ENCODE assay signal across 27 mouse cellular contexts in genomic region chr15:10558465-10558864, GRCm38 (mm10). TPM values are rescaled to one million over a fixed set of nuclear protein-coding genes. Genes with fewer than 3 reads are reported as not detected.
DNase-seq lines count a peak whose midpoint lies in the region; TF ChIP-seq lines count a peak whose summit lies in the region.
"Had no signal": no experiment of that assay in that cellular context is flagged by ENCODE, and none has a peak within 500 bp of the region (broad histone marks: within the 10 kb centered on the region; RNA-seq: fewer than 3 reads in every experiment).

TSS of gene Ttc23l (minus strand) at chr15:10558668.

- TF ChIP-seq CTCF in cerebellum, adult 2 months (IDR thresholded peaks at IDR 0.05; ENCODE audit: borderline replicate concordance, insufficient read depth, low read depth, low read length), result no peak

- TF ChIP-seq POLR2A in cerebellum, adult 2 months (IDR thresholded peaks at IDR 0.05; ENCODE audit: borderline replicate concordance, insufficient read depth, low read length), result no peak

- H3K4me1 ChIP-seq in ES-E14 (ENCODE audit: control insufficient read depth in 2 of 2, insufficient read depth in 2 of 2, low read length in 2 of 2, poor library complexity in 1 of 2), result peaks cover 0 to 3% of the 10 kb centered on the region in 2 experiments; a peak in 1 of 4 replicates
- no peaks in the 10 kb centered on the region for H3K4me1 ChIP-seq in limb, embryonic 10.5 days
- no peaks in the 10 kb centered on the region for H3K4me1 ChIP-seq in cerebellum, adult 2 months (ENCODE audit: control insufficient read depth, insufficient read depth, low read length)
- H3K4me1 ChIP-seq: forebrain, embryonic 13.5 days; forebrain, embryonic 15.5 days had no signal

- no peak within 1 kb of the TSS for H3K9ac ChIP-seq in ES-E14 (ENCODE audit: insufficient read depth, low read depth, low read length, poor library complexity, severe bottlenecking)
- H3K9ac ChIP-seq: forebrain, embryonic 13.5 days; forebrain, embryonic 15.5 days; forebrain, postnatal 0 days had no signal

- 89% methylated on average over 13 of the region's 13 CpGs for WGBS in limb, embryonic 10.5 days
- WGBS in cerebellum, adult 2 months, result 73% methylated on average over 13 of the region's 13 CpGs

- DNase-seq in heart, adult 11 months, result peak; percentile 43
- no peak for DNase-seq in heart, adult 9 months (ENCODE audit: low spot score in 2 of 2)
- DNase-seq in ES-E14 (ENCODE audit: low read depth, low spot score) (no peak), R1 (ENCODE audit: low read depth, low spot score) (peak; percentile 54)
- no peak for DNase-seq in limb, embryonic 10.5 days (ENCODE audit: low spot score)
- no peak for DNase-seq in thymus, postnatal 10 days (ENCODE audit: low spot score in 2 of 2)
- no peak for DNase-seq in cerebellum, adult 2 months
- DNase-seq: adrenal gland, adult 8-10 months; adrenal gland, postnatal 14 days; cerebellum, adult 11 months; cerebellum, adult 18-20 months; cerebellum, adult 9-10 months; cerebellum, postnatal 10 days; cerebellum, postnatal 25 days; forebrain, postnatal 0 days had no signal

- in situ Hi-C loops in ES-E14 (cut with MboI; ENCODE audit: low sequenced_read_pairs in 2 of 2, unreplicated experiment in 2 of 2), result no loop called here

- no peaks in the 10 kb centered on the region for H3K27me3 ChIP-seq in limb, embryonic 10.5 days (ENCODE audit: low read depth, poor library complexity, severe bottlenecking)
- no peaks in the 10 kb centered on the region for H3K27me3 ChIP-seq in cerebellum, adult 2 months (ENCODE audit: control insufficient read depth, insufficient read depth, low read length)
- H3K27me3 ChIP-seq: forebrain, embryonic 13.5 days; forebrain, embryonic 15.5 days; Patski had no signal

- no peak within 1 kb of the TSS for H3K4me3 ChIP-seq in ES-E14 (ENCODE audit: insufficient read depth in 1 of 2, low read depth in 1 of 2, low read length in 2 of 2, poor library complexity in 1 of 2, severe bottlenecking in 1 of 2)
- no peak within 1 kb of the TSS for H3K4me3 ChIP-seq in limb, embryonic 10.5 days
- no peak within 1 kb of the TSS for H3K4me3 ChIP-seq in cerebellum, adult 2 months (replicated peaks; ENCODE audit: insufficient read depth, low read depth, low read length)
- H3K4me3 ChIP-seq: forebrain, embryonic 13.5 days; forebrain, embryonic 15.5 days had no signal

- H3K27ac ChIP-seq in ES-E14 (ENCODE audit: insufficient read depth, low read depth, low read length, poor library complexity, severe bottlenecking), result 0 out of 2 replicates have a peak within 1 kb of the TSS, but pooled peaks have one; percentile 19
- peak within 1 kb of the TSS; percentile 42; the same call in 1 of the 2 replicates for H3K27ac ChIP-seq in limb, embryonic 10.5 days
- H3K27ac ChIP-seq in cerebellum, adult 2 months (ENCODE audit: insufficient read depth, low read length), result no peak within 1 kb of the TSS
- H3K27ac ChIP-seq: forebrain, embryonic 13.5 days; forebrain, embryonic 15.5 days had no signal

- no peaks in the 10 kb centered on the region for H3K9me3 ChIP-seq in ES-E14 (ENCODE audit: control insufficient read depth, insufficient read depth, low read depth, low read length)
- no peaks in the 10 kb centered on the region for H3K9me3 ChIP-seq in limb, embryonic 10.5 days (replicated peaks)
- H3K9me3 ChIP-seq: forebrain, embryonic 13.5 days; forebrain, embryonic 15.5 days; G1E had no signal

- H3K36me3 ChIP-seq in ES-E14 (ENCODE audit: control insufficient read depth, insufficient read depth, low read length, poor library complexity, severe bottlenecking), result no peaks in the 10 kb centered on the region
- no peaks in the 10 kb centered on the region for H3K36me3 ChIP-seq in limb, embryonic 10.5 days
- H3K36me3 ChIP-seq: forebrain, embryonic 15.5 days; G1E had no signal

TF ChIP-seq in ES-E14, 5 proteins besides CTCF, POLR2A, EP300 and RAD21:
- TF ChIP-seq ZC3H11A (IDR thresholded peaks at IDR 0.05; ENCODE audit: borderline replicate concordance, low read depth, low read length) (no peak), HCFC1 (IDR thresholded peaks at IDR 0.05; ENCODE audit: borderline replicate concordance, insufficient read depth, low read length) (no peak), CHD2 (IDR thresholded peaks at IDR 0.05; ENCODE audit: low read depth, low read length) (no peak), MAFK (IDR thresholded peaks at IDR 0.05; ENCODE audit: insufficient read depth, low read depth, low read length) (no peak), ZNF384 (IDR thresholded peaks at IDR 0.05; ENCODE audit: low read depth, low read length) (no peak)
TF ChIP-seq in ES-E14: peak in this region for 0.

RNA-seq across cellular contexts. Expression of gene Ttc23l, which starts in this region (rescaled TPM):
- total RNA-seq in ES-E14 (2012; rRNA removed), result not detected in 2 replicates
- polyA plus RNA-seq in limb, embryonic 10.5 days (2016; fragmentation: Nextera tagmentation; extraction: Ambion mirVana), result 0.13 TPM in 1 of 2 replicates, not detected in the other
- not detected in 2 replicates for polyA plus RNA-seq in cerebellum, adult 2 months (2012; rRNA removed)
- total RNA-seq: adrenal gland, adult 18-20 months; adrenal gland, adult 8-10 months; adrenal gland, postnatal 14 days; adrenal gland, postnatal 4 days; forebrain, postnatal 0 days; G1E had no signal
- polyA plus RNA-seq: activated CD4-positive, CD25-positive, alpha-beta regulatory T cell, adult 4 months; brain, embryonic 14.5 days; C2C12; cortical plate, adult 2 months; embryonic facial prominence, embryonic 11.5 days; forebrain, embryonic 11.5 days; forebrain, embryonic 13.5 days; forebrain, embryonic 15.5 days; forebrain, postnatal 0 days; G1E; Patski had no signal

Comparison
In these comparisons a context has a peak if more than half of its experiments do, and no peak if none do; other contexts are left out.
1. DNase-seq: peak in heart, adult 11 months (single experiment) and R1 (single experiment); none in heart, adult 9 months (0 of 2), ES-E14 (single experiment), limb, embryonic 10.5 days (single experiment), thymus, postnatal 10 days (0 of 2) and cerebellum, adult 2 months (0 of 2).